Mouse (Mus musculus) CH12.LX (cell line): ENCODE data around the gene Ccdc58. TPM values are rescaled to one million over a fixed set of nuclear protein-coding genes. Genes with fewer than 3 reads are reported as not detected.

Experiments
- DNase-seq: peaks from one replicate; pipeline ENCODE4 v3.0.0-alpha.2; 2013; ENCODE audit errors: extremely low read depth
- H3K27ac ChIP-seq: 2 replicates; pipeline ENCODE4 v1.5.1; 2012; ENCODE audit warnings: low read depth, mild to moderate bottlenecking, control low read depth, moderate library complexity; ENCODE audit not compliant: insufficient read depth
- H3K27me3 ChIP-seq: replicated peaks from 2 replicates; pipeline ENCODE3; 2012; ENCODE audit warnings: inconsistent platforms
- H3K36me3 ChIP-seq, 2 experiments: replicated peaks in 1 of 2; 2 replicates each; pipeline versions ENCODE3 to v1.6.1; 2012; ENCODE audit warnings: inconsistent platforms in 1 of 2, low read length in 1 of 2, mild to moderate bottlenecking in 1 of 2, mixed read lengths in 1 of 2, moderate library complexity in 1 of 2; ENCODE audit not compliant: control insufficient read depth in 1 of 2, insufficient read depth in 1 of 2
- H3K4me1 ChIP-seq, 2 experiments: 2 replicates each; pipeline ENCODE4 v1.6.1; 2012; ENCODE audit warnings: inconsistent platforms in 1 of 2, moderate library complexity in 1 of 2; ENCODE audit not compliant: insufficient read depth in 2 of 2, control insufficient read depth in 1 of 2
- H3K4me2 ChIP-seq: 2 replicates; pipeline ENCODE4 v1.6.1; 2012; ENCODE audit warnings: low read depth, mild to moderate bottlenecking, control low read depth; ENCODE audit not compliant: poor library complexity, insufficient read depth, severe bottlenecking
- H3K4me3 ChIP-seq, 3 experiments: fragments of 150-350 bp in 1 of 3; sonication (generic) in 1 of 3; replicated peaks in 1 of 3; 2 replicates each; pipeline versions ENCODE3 to v1.5.1; 2011 to 2012; ENCODE audit warnings: low read depth in 2 of 3, low read length in 2 of 3, mild to moderate bottlenecking in 2 of 3, moderate library complexity in 2 of 3, control low read depth in 1 of 3, improper control_type of control experiment in 1 of 3, inconsistent platforms in 1 of 3, mixed read lengths in 1 of 3; ENCODE audit not compliant: poor library complexity in 1 of 3
- H3K79me2 ChIP-seq: replicated peaks from 2 replicates; pipeline ENCODE4 v1.6.1; 2012; ENCODE audit warnings: mild to moderate bottlenecking, moderate library complexity; ENCODE audit not compliant: control insufficient read depth, poor library complexity, insufficient read depth, severe bottlenecking; ENCODE audit errors: extremely low read depth
- H3K9ac ChIP-seq: 2 replicates; pipeline ENCODE4 v1.6.1; 2012; ENCODE audit warnings: low read depth, mild to moderate bottlenecking, control low read depth, moderate library complexity; ENCODE audit not compliant: insufficient read depth
- H3K9me3 ChIP-seq: replicated peaks from 2 replicates; pipeline ENCODE3; 2012; ENCODE audit warnings: low read length, inconsistent platforms, mixed read lengths
- BHLHE40 ChIP-seq: IDR thresholded peaks from 2 replicates; pipeline ENCODE4 v1.6.1; 2011; ENCODE audit warnings: mild to moderate bottlenecking, low read depth, low read length, improper control_type of control experiment
- E2F4 ChIP-seq: IDR thresholded peaks from 2 replicates; pipeline ENCODE4 v1.6.1; 2011; ENCODE audit warnings: low read depth, low read length, improper control_type of control experiment; ENCODE audit not compliant: insufficient replicate concordance
- ELF1 ChIP-seq: IDR thresholded peaks from 2 replicates; pipeline ENCODE4 v1.6.1; 2014; ENCODE audit warnings: low read depth, mild to moderate bottlenecking, inconsistent platforms, low read length, improper control_type of control experiment
- GABPA ChIP-seq: IDR thresholded peaks from 2 replicates; pipeline ENCODE4 v1.6.1; 2012; ENCODE audit warnings: low read depth, low read length, improper control_type of control experiment, inconsistent platforms; ENCODE audit not compliant: insufficient replicate concordance
- IRF4 ChIP-seq: IDR thresholded peaks from 2 replicates; pipeline ENCODE4 v1.6.1; 2014; ENCODE audit warnings: low read depth, mild to moderate bottlenecking, inconsistent platforms, low read length, improper control_type of control experiment
- KAT2A ChIP-seq: IDR thresholded peaks from 2 replicates; pipeline ENCODE4 v1.6.1; 2012; ENCODE audit warnings: low read length, improper control_type of control experiment, inconsistent platforms; ENCODE audit not compliant: insufficient replicate concordance
- MAFK ChIP-seq: IDR thresholded peaks from 2 replicates; pipeline ENCODE4 v1.6.1; 2011; ENCODE audit warnings: low read length, improper control_type of control experiment; ENCODE audit not compliant: insufficient replicate concordance
- MAX ChIP-seq: IDR thresholded peaks from 2 replicates; pipeline ENCODE4 v1.6.1; 2011; ENCODE audit warnings: low read length, improper control_type of control experiment
- NELFE ChIP-seq: IDR thresholded peaks from 2 replicates; pipeline ENCODE4 v1.6.1; 2011; ENCODE audit warnings: low read depth, low read length, improper control_type of control experiment
- NRF1 ChIP-seq: IDR thresholded peaks from 2 replicates; pipeline ENCODE4 v1.6.1; 2014; ENCODE audit warnings: low read depth, mild to moderate bottlenecking, inconsistent platforms, low read length, improper control_type of control experiment, moderate library complexity
- PAX5 ChIP-seq: IDR thresholded peaks from 2 replicates; pipeline ENCODE4 v1.6.1; 2012; ENCODE audit warnings: low read length, inconsistent platforms, mixed read lengths
- POLR2AphosphoS2 ChIP-seq: IDR thresholded peaks from 2 replicates; pipeline ENCODE4 v1.6.1; 2011; ENCODE audit warnings: low read depth, low read length, improper control_type of control experiment
- RCOR1 ChIP-seq: conservative IDR thresholded peaks from 2 replicates; pipeline ENCODE4 v1.6.1; 2012; ENCODE audit warnings: low read depth, mild to moderate bottlenecking, inconsistent platforms, low read length, improper control_type of control experiment
- SMC3 ChIP-seq: IDR thresholded peaks from 2 replicates; pipeline ENCODE4 v1.6.1; 2011; ENCODE audit warnings: low read depth, low read length, improper control_type of control experiment
- TCF12 ChIP-seq: IDR thresholded peaks from 2 replicates; pipeline ENCODE4 v1.6.1; 2014; ENCODE audit warnings: low read depth, mild to moderate bottlenecking, inconsistent platforms, low read length, improper control_type of control experiment
- UBTF ChIP-seq: IDR thresholded peaks from 2 replicates; pipeline ENCODE4 v1.6.1; 2012; ENCODE audit warnings: low read depth, mild to moderate bottlenecking, inconsistent platforms, low read length, improper control_type of control experiment, moderate library complexity
- USF1 ChIP-seq: IDR thresholded peaks from 2 replicates; pipeline ENCODE4 v1.6.1; 2014; ENCODE audit warnings: low read depth, mild to moderate bottlenecking, inconsistent platforms, low read length, improper control_type of control experiment
- ZC3H11A ChIP-seq: IDR thresholded peaks from 2 replicates; pipeline ENCODE4 v1.6.1; 2012; ENCODE audit warnings: low read depth, mild to moderate bottlenecking, inconsistent platforms, low read length, improper control_type of control experiment
- dilution Hi-C: fragments of 300-500 bp; cut with MboI; formaldehyde crosslinking; loops from 2 replicates; pipeline ENCODE4 v1.14.3; 2020; ENCODE audit warnings: low sequenced_read_pairs; ENCODE audit not compliant: extremely low pct_unique_long_range_greater_than_20kb, extremely low pct_ligation_motif_present
- in situ Hi-C: fragments of 300-500 bp; cut with MboI; formaldehyde crosslinking; loops from 3 replicates; pipeline ENCODE4 v1.14.3; 2019; ENCODE audit warnings: low sequenced_read_pairs, low pct_ligation_motif_present, low pct_unique_long_range_greater_than_20kb, mixed read lengths
- polyA plus RNA-seq: library from polyadenylated mRNA; unstranded; fragments of >175 nt; gene quantifications from 2 replicates; pipeline ENCODE4 v1.2.1, GENCODE M21; 2012; ENCODE audit warnings: low read depth; ENCODE audit not compliant: insufficient read length
- total RNA-seq, 2 experiments: library from RNA; depleted of rRNA; stranded (reverse); fragments of 300-350 nt in 1 of 2; fragments of >200 nt in 1 of 2; gene quantifications; 2 replicates each; pipeline ENCODE4 v1.2.3; 2012 to 2014

Gene Ccdc58
- total and polyA plus RNA-seq, 3 experiments, result 188 to 545 (median 280) TPM

- H3K36me3 ChIP-seq, result peaks cover 27 to 81% of the 10 kb centered on the region in 2 experiments
- in situ Hi-C loops, result no loop called here
These were observed 8.4 kb downstream of the Ccdc58 start for GRCm38 (mm10) chr16:36079916-36080315.

DNA sequence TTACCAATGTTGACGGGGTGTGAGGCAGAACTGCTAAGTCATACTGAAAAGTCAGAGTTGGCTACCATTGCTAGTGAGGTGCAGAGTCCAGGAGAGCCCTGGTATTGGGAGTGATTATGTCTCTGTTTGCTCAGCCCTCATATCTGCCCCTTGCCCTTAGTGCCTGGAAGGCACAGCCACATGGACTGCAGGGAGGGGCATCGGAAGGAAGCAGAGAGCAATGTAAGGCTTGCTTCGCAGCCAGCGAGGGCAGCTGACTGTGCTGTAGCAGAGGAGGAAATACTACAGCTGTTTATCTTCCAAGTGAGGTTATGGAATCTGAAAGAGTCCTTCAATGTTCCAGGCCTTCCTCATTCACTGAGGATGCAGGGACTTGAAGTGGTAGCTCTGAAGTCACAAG is 16.4 kb downstream of the Ccdc58 start:
- H3K36me3 ChIP-seq, result peaks cover 67 to 93% of the 10 kb centered on the region in 2 experiments
- H3K9ac ChIP-seq, result no peak overlapping the region
- no peaks in the 10 kb centered on the region for H3K9me3 ChIP-seq
- H3K4me1 ChIP-seq, result no peaks in the 10 kb centered on the region
- TF ChIP-seq UBTF, result no peak
- TF ChIP-seq TCF12, result no peak
- no peak for TF ChIP-seq NELFE
- TF ChIP-seq ZC3H11A, result no peak
- no peak for TF ChIP-seq RCOR1
- no peak for TF ChIP-seq POLR2AphosphoS2
- TF ChIP-seq GABPA, result no peak
- TF ChIP-seq USF1, result no peak
- no peak for TF ChIP-seq ELF1
- no peak for TF ChIP-seq E2F4
- TF ChIP-seq IRF4, result no peak
- no peak for TF ChIP-seq MAFK
- TF ChIP-seq PAX5, result no peak
- H3K4me2 ChIP-seq, result no peak overlapping the region
- no peak overlapping the region for H3K4me3 ChIP-seq
- H3K27ac ChIP-seq, result no peak overlapping the region
- in situ Hi-C loops (no loop called here), dilution Hi-C loops (no loop called here)
- H3K79me2 ChIP-seq, result no peaks in the 10 kb centered on the region
- no peak for DNase-seq
- H3K27me3 ChIP-seq, result no peaks in the 10 kb centered on the region

More at GRCm38 (mm10) chr16:36079916-36080315, 8.4 kb downstream of the Ccdc58 start:
- Histone ChIP-seq H3K4me2 (no peak overlapping the region), H3K9me3 (no peaks in the 10 kb centered on the region), H3K79me2 (peaks cover 43% of the 10 kb centered on the region), H3K27ac (no peak overlapping the region), H3K27me3 (no peaks in the 10 kb centered on the region), H3K9ac (no peak overlapping the region), H3K4me1 (peaks cover 0 to 6% of the 10 kb centered on the region in 2 experiments; a peak in 1 of 4 replicates), H3K4me3 (no peak overlapping the region)
- TF ChIP-seq SMC3, result no peak
- no peak for TF ChIP-seq PAX5
- TF ChIP-seq NRF1, result no peak
- TF ChIP-seq MAX, result no peak
- TF ChIP-seq KAT2A, result no peak
- TF ChIP-seq BHLHE40, result no peak
- dilution Hi-C loops, result no loop called here
- no peak for DNase-seq
